Mouse (Mus musculus): ENCODE results near the gene Sfswap.
"Not testable (repeated sequence)": the region's sequence is repeated elsewhere in the genome, so short reads cannot be mapped to it uniquely, and the experiment has no call there.

Sfswap gene

DNA sequence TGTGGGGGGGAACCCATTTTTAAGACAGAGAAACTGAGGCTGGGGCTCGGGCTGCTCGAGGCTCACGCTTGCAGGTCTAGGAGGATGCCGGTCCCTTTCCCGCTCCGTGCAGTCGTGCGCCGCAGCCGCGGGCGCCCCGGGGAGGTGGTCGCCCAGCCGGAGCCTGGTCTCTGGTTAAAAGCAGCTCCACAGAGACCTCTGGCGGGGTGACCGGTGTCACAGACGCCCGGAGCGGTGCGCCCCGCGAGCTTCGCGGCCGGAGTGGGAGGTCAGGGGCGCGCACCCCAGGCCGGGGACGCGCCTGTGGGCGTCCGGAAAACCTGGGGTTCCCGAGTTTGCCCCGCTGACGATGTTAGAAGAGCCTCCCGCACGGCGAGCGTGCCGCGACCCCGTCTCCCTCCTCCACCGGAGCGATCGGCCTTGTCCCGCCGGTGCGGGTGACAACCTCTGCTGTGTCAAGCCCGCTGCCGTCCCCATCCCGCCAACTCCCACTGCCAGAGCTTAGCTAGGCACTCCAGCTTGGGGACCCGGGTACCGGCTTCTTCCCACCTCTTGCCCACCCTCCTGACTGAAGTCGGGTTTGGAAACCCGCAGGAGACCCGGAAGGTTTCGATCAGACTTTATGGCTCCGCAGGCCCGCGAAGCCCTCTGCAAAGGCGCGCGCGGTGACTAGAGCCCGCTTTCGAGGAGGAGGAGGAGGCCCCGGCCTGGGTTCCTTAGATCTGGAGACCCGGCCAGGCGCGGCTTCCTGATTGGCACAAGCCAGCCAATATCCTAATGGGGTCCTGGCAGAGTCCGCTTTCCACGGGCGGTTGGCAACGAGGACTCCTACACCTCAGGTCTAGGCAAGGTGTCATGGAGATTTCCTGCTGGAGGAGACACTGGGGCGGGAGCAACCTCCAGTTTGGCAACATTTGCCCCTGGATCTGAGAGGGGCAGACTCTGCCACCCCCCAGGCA, 83.8 kb downstream of the Sfswap start:
- DNase-seq (ENCODE audit: low spot score in 2 of 2), result peak in 1 of 2 experiments; percentile 14

- DNase-seq (ENCODE audit: low spot score in 2 of 2), result peak; percentile 68 to 71
Observed at GRCm38 (mm10) chr5:129586016-129586415, 85.0 kb downstream of the Sfswap start.

DNA sequence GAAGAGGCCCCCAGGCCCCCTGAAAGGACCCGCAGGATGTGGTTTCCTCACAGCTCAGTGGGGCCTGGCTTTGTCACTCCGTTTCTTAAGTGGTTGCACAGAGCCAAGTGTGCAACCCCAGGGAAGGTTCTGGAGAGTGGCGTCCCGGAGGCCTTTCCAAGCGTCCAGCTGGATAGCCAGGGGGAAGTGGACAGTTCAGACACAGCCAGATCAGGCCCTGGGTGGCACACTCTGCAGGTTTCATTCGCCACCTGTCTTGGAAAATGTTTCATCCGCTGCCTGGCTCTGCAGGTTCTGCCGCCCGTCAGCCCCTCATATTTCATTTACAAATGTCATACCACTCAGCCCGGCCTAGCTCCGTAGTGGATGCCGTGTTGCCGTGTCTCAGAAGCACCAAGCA, 85.5 kb downstream of the Sfswap start:
- DNase-seq (ENCODE audit: low spot score in 2 of 2), result no peak

DNA sequence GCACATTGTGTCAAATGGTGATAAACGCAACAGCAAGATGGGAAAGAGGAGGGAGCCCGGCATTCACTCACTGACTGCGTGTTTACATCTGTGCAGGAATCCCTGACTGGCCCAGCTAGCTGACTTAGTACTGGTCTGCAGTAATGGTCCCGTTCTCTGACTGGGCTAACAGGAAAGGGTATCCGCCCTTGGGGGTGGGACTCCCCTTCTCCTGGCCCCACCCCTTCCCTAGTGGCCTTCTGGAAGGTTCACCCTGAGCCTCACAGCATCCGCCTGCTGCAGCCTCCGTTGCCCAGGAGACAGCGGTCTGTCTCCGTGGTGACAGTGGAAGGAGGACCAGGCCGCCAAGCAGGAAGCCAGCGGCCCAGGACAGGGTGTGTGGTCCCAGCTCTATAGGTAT, 89.9 kb downstream of the Sfswap start:
- no peak for DNase-seq (ENCODE audit: low spot score in 2 of 2)

- DNase-seq (ENCODE audit: low spot score in 2 of 2), result peak; percentile 58 to 62
Observed at GRCm38 (mm10) chr5:129594116-129595114, 93.4 kb downstream of the Sfswap start.

DNA sequence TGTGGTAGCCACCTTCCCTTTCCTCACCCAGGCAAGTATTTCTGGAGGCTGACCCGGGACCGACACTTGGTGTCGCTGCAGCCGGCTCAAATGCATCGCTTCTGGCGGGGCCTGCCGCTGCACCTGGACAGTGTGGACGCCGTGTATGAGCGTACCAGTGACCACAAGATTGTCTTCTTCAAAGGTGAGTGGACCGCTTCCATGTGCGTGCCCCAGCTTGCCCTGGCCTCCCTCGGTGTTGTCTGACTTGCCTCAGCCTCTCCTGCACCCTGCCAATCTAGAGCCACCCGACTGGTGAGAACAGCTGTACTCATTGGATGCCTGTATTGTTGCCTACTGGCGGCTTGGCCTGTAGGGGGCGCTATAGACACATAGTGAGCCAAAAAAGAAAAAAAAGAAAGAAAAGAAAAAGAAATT, 101.1 kb downstream of the Sfswap start:
- DNase-seq (ENCODE audit: low spot score in 2 of 2), result no peak

DNA sequence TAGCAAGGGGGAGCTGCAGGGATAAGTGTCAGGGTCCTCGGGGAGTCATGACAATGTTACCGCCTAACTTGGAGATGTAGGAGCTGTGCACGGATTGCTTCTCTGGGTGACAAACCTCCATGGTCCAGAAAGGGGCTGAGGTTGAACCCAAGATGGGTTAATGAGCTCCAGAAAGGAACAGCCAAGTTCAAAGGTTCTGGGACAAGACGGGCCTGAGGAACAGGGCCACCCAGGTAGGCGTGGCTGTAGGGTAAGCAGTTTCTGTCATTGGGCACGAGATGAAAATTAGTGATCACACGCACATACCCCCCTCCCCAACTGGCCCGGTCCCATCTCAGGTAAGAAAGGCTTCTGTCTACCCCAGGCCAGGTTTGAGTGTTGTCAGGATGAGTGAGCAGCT, 106.5 kb downstream of the Sfswap start:
- no peak for DNase-seq (ENCODE audit: low spot score in 2 of 2)

DNA sequence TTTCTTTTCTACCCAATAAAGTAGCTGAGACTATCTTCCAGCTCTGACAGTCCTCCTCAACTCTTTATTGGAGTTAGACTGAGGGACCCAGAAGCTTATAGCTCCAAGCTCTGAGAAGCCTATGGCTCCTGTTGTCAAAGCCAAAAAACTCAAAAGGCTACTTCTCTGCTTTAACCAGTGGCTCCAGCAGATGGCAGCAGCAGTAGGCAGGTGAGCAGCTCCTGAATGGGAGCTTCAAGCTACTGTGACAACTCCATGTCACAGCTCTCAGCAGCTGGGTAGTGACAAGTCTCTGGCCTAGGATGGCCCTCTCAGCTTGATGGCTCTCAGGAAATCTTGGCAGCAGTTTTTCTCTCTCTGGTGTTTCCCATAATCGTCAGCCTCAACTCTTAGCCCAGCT, 110.0 kb downstream of the Sfswap start:
- peak; percentile 22 to 36 for DNase-seq (ENCODE audit: low spot score in 2 of 2)

DNA sequence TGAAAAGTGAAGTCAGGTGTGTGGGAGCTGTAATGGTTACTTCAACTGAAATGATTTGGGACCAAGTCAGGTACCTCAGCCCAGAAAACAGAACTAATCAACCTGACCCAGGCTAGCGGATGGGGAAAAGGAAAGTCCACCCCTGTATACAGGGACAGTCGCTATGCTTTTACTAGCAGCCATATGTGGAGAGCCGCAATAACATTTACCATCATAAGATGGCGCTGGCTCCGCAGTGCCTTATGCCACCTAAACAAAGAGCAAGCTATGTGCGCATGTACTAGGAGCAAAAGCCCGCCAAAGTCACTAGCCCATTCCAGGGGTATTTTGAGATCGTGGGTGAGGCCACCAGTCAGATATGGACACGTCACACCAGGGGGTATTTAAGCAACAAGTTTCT, 119.6 kb downstream of the Sfswap start:
- DNase-seq (ENCODE audit: low spot score in 2 of 2), result not testable (repeated sequence)

Data from spleen, postnatal 36 days (tissue).